Mouse (Mus musculus) thymus, adult 18-20 months (tissue): ENCODE results near the gene Tcf7l1.
"Not testable (repeated sequence)": the region's sequence is repeated elsewhere in the genome, so short reads cannot be mapped to it uniquely, and the experiment has no call there.

Source experiments
- DNase-seq, 2 experiments: peaks; one replicate each; pipeline ENCODE4 v3.0.0; 2022; ENCODE audit warnings: mixed read lengths in 2 of 2

The Tcf7l1 gene

GRCm38 (mm10) chr6:72788892-72789699, at the start of gene Tcf7l1:
Gene Tcf7l1, minus strand, starts transcription at chr6:72789254.
- peak; percentile 64 to 68 for DNase-seq

GRCm38 (mm10) chr6:72837756-72838155, 48.7 kb upstream of the Tcf7l1 start:
- DNase-seq, result no peak

DNA sequence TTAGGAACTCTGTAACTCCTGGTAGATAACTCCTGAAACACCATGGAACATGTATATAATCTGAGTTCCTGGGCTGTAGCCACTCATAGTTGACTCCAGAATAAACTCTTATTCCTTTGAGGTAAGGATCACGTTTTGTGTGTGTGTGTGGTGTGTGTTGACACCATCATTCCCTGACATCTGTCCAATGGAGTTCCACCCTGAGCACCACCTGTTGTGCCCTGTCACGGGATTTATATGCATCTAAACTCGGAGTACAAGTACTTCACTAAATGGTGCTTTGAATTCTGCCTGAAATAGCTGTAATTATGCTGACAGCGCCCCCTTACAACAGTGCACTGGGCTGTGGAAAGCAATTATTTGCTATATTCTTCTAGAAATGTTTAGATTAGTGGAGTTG, 45.5 kb upstream of the Tcf7l1 start:
- DNase-seq, result no peak

- DNase-seq, result no peak
These were observed 42.8 kb upstream of the Tcf7l1 start for GRCm38 (mm10) chr6:72831858-72832257.

- peak in 1 of 2 experiments; percentile 20 for DNase-seq
These were observed 42.2 kb upstream of the Tcf7l1 start for GRCm38 (mm10) chr6:72831276-72831675.

- no peak for DNase-seq
These were observed 39.8 kb upstream of the Tcf7l1 start for GRCm38 (mm10) chr6:72828857-72829256.

- not testable (repeated sequence) for DNase-seq
These were observed 39.0 kb upstream of the Tcf7l1 start for GRCm38 (mm10) chr6:72828037-72828436.

DNA sequence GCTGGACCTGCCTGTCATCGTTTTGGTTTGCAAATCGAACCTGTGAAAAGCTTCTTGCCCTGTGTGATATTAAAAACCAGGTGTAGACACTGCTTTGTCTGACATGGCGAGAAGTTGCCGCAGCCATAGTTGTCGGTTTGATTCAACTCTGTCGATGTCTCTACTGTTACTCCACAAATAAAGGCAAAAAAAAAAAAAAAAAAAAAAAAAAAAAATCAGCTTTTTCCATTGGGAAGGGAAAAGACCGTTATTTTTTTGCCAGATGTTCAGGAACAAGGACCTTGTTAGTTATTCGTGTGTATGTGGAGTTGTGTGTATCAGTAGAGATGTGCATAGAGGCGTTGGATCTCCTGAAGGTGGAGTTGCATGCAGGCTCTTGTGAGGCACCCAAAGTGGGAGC, 36.7 kb upstream of the Tcf7l1 start:
- no peak for DNase-seq

DNA sequence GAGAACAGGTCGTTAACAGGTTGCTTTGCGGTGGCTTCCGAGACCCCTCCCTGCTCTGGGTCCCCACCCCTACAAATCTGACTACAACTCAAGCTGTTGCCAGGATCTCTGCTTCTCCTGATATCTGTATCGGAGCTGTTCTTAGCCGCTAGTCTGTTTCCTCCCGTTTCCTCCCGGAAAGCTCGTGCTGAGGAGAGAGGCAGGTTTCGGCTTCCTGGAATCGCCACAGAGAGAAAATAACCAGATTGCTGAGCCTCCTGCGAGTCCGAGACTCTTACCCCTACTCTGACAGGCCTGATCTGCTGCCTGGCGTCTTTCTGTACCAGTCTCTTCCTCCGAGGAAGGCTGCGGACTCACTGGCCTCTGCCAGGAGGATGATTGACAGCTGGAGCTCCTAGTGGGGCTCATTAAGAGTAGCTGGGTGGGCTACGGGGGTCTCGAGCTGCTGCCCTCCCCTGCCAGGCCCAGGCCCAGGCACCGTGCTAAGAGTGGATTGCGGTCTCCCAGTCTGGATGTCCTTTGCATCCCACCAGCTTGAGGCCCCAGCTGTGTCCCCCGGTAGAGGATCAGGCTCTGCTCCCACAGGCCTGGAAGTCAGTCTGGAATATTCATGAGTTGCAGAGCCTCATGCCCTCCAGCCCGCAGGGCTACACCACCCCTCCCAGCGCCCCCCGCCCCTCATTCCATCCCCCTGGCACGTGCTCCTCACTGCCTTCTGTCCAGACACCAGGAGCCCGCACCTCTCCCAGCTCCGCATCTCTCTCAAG, 36.1 kb upstream of the Tcf7l1 start:
- no peak for DNase-seq

DNA sequence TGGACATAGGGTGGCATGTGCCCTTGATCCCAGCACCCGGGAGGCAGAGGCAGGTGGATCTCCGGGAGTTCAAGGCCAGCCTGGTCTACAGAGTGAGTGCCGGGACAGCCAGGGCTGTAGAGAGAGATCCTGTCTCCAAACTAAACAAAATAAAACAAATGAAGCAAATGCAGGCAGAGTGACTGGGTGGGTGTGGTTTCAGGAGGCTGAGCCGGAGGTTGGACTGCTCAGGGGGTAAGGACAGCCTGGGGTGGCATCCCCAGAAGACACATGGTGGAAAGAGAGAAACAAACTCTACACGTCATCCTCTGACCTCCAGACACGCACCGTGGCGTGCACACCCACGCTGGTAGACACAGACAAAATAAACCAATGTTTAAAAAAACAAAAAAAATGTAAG, 24.4 kb upstream of the Tcf7l1 start:
- no peak for DNase-seq

DNA sequence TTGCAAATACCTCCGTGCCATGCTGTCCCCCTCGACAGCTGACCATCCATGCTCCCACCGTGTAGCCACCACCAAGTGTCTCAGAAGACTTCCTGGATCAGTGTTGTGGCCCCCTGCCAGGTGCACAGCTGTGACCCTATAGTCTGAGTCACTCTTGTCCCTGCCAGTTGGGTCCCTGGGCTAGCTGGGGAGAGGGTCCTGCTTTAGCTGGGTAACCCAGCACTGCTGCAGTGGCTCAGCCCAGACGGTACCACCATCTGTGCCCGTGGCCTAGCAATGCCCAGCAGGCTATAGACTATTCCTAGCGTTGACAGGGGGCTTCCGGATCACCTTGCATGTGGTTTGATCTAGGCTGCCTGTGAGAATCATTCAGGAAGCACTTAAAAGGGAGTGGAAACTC, 21.2 kb upstream of the Tcf7l1 start:
- DNase-seq, result no peak

GRCm38 (mm10) chr6:72809522-72810149, 20.6 kb upstream of the Tcf7l1 start:
- no peak for DNase-seq

- no peak for DNase-seq
These were observed 19.3 kb upstream of the Tcf7l1 start for GRCm38 (mm10) chr6:72808342-72808741.

DNA sequence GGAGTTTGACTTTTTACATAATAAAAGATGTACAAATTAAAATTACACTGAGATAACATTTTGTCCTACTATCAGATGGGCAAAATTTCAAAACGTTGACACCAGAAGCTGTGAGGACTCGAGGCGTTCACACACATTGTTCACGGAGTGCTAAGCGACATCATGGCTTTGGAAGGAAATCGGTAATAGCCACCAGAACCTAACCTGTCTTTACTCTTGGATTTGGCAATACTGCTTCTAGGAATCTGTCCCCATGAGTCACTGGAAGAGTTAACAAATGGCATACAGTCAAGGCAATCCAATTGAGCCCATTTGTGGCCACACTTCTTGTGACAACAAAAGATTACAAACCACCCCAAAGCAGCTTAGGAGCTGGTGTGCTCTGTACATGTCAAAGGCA, 14.6 kb upstream of the Tcf7l1 start:
- DNase-seq, result no peak

DNA sequence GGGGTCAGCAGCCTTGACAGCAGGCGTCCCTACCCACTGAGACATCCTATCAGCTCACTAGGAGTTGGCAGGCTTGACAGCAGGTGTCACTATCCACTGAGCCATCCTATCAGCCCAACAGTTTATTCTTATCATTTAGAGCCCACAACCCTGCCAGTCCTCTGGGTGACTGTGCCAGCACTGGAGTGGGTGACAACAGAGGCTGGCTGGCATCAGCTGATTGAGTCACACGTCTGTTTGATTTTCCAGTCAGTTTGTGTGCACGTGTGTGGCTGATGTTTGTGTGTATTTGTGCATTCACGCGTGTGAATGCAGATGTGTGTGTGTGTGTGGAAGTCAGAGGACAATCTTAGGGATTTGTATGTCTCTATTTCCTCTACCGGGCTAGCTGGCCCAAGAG, 13.1 kb upstream of the Tcf7l1 start:
- no peak for DNase-seq

DNA sequence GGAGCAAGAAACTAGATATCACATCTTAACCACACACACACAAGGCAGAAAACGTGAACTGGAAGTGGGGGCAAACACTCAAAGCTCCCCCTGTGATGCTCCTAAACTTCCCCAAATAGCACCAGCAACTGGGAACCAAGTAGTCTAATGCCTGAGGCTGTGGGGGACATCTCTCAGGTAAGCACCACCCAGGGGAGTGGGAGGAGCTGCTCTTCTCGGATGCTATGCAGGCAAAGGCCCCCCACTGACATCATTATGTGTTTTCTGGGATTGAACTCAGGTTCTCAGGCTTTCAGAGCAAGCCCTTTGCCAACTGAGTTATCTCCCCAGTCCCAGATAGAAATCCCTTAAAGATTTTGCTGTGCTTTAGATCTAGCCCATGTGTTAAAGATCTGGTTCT, 11.6 kb upstream of the Tcf7l1 start:
- DNase-seq, result no peak

DNA sequence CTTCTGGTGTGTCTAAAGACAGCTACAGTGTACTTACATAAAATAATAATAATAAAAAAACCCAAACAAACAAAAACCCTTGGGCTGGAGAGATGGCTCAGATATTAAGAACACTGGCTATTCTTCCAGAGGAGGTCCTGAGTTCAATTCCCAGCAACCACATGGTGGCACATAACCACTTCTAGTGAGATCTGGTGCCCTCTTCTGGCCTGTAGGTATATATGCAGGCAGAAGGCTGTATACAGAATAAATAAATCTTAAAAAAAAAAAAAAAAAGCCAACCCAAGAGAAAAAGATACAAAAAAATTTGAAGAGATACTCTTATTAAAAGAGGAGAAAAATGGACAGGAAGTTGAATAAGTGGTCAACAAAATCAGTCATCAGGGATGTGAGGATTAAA, 8.7 kb upstream of the Tcf7l1 start:
- DNase-seq, result no peak

DNA sequence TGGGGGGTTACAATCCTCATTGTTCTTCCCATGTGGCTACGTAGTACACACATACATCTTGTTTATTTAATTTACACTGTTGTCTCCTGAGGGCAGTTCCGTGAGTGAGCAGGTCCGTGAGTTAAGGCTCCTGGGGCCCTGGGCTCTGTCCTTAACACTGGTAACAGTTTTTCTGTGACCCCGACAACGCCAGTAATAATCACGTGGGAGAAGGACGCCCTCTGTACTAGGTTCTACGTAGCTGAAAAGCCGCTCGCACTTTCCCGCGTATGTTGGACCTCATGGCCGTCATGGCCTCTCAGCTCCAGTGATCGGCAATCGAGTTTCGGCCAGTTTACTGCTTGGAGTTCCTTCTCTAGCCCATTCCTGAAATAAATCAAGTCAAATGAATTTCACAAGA, 6.4 kb upstream of the Tcf7l1 start:
- DNase-seq, result no peak

GRCm38 (mm10) chr6:72794870-72795269, 5.8 kb upstream of the Tcf7l1 start:
- DNase-seq, result no peak

DNA sequence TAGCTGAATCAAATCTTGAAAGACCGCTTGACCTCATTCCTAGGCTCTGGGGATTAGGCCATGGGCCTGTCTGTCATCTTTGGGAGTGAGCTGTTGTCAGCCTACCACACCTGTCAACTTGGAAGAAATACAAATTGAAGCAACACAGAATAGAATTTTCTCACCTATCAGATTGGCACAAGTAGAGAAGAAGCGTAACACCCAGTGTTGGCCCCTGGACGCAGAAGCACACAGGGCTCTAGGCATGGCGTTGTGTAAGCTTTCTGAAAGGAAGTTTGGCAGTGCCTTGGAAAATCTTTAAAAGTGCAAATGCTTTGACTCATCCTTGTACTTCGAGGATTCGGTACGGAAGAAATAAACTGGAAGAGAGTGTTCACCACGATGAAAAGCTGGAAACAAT, 3.6 kb upstream of the Tcf7l1 start:
- DNase-seq, result no peak

DNA sequence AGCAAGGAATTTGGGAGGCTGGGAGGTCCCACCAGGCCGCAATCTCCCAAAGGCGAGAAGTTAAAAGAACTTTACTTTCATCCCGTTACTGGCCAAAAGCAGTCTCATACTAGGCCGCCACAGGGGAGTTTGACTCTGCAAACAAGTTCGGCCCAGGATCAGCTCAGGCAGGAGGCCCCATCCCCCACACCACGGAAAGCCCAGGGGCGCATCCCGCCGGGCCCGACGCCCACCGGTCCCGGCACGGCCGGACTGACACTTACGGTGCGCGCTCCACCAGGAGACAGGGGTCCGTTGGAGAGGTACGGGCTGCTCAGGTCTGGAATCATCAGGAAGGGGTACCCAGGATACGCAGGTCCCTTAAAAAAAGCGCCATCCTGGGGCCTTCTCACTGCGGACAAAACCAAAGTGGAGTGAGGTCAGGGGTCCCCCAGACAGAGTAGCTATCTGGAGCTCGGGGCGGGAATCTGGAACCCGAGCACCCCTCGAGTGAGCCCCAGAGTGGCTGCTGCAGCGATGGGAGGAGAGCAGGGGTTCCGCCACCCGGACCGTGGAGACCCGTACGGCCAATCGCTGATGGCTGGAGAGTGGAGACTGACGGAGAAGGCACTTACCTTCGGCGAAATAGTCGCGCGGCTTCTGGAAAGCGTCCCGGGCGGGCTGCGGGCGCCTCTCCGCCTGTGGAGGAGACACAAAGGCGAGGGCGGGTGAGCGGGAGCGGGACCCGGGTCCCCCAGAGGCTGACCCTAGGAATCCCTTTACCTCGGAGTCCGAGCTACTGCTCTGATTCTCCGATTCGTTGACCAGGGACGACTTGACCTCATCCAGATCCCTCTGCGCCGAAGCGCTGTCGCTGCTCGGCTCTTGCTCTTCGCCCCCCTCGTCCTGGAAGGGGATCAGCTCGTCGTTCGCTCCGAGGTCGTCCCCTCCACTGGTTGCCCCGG, 834 bp downstream of the Tcf7l1 start:
- DNase-seq, result peak; percentile 8 to 10

- DNase-seq, result no peak
These were observed 1.6 kb downstream of the Tcf7l1 start for GRCm38 (mm10) chr6:72787322-72787947.
